Mouse (Mus musculus) spleen, adult 2 months (tissue): ENCODE data around the gene Ifi203.
"Not testable (repeated sequence)": the region's sequence is repeated elsewhere in the genome, so short reads cannot be mapped to it uniquely, and the experiment has no call there.

Experiments
- CTCF ChIP-seq: fragments of 200-500 bp; IDR thresholded peaks from 2 replicates; pipeline ENCODE4 v1.5.1; 2011; ENCODE audit warnings: mild to moderate bottlenecking, inconsistent platforms; ENCODE audit not compliant: insufficient read depth, insufficient read length, insufficient replicate concordance; ENCODE audit errors: extremely low read depth
- POLR2A ChIP-seq: fragments of 200-500 bp; IDR thresholded peaks from 2 replicates; pipeline ENCODE4 v1.6.1; 2011; ENCODE audit warnings: low read depth, low read length, inconsistent platforms

DNA sequence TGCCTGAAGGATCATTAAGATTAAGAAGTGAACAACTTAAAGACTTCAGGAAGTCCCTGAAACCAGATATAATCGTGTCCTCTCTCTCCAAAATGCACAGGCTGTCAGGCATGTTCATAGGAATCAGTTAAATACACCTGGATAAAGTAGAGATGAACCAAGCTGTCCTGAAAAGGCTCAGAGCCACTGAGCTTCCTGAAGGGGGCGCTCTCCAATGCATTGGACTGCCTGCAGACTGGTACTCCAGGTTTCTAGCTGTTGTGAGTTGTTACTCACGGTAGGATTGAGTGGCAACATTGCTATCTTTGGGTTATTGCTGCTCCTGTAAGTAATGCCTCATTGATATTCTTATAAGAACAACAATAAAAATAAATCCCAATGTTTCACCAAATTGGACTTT lies 23.2 kb downstream of the Ifi203 start:
- TF ChIP-seq POLR2A, CTCF: not testable (repeated sequence)
